Mouse (Mus musculus) forebrain, embryonic 10.5 days (tissue): ENCODE data around the gene Wnt6. TPM values are rescaled to one million over a fixed set of nuclear protein-coding genes. Genes with fewer than 3 reads are reported as not detected.
A peak's percentile ranks its signal among the peaks of the same experiment; 100 is the strongest.

Source experiments
- DNase-seq: peaks from one replicate; pipeline ENCODE4 v3.0.0-alpha.2; 2017; ENCODE audit warnings: low spot score; ENCODE audit errors: extremely low spot score
- H3K27ac ChIP-seq: fragments of 300-500 bp; sonication (generic); 2 replicates; pipeline ENCODE4 v1.5.1; 2016; ENCODE audit warnings: mild to moderate bottlenecking
- H3K27me3 ChIP-seq: fragments of 300-500 bp; sonication (generic); 2 replicates; pipeline ENCODE4 v1.6.1; 2016; ENCODE audit warnings: mild to moderate bottlenecking; ENCODE audit not compliant: poor library complexity, severe bottlenecking
- H3K36me3 ChIP-seq: fragments of 300-500 bp; sonication (generic); replicated peaks from 2 replicates; pipeline ENCODE4 v1.6.1; 2016; ENCODE audit warnings: mild to moderate bottlenecking, moderate library complexity
- H3K4me1 ChIP-seq: fragments of 300-500 bp; sonication (generic); 2 replicates; pipeline ENCODE4 v1.6.1; 2016
- H3K4me3 ChIP-seq: fragments of 300-500 bp; sonication (generic); 2 replicates; pipeline ENCODE4 v1.5.1; 2016; ENCODE audit warnings: mild to moderate bottlenecking, moderate library complexity
- H3K9me3 ChIP-seq: fragments of 300-500 bp; sonication (generic); 2 replicates; pipeline ENCODE4 v1.6.1; 2016; ENCODE audit warnings: mild to moderate bottlenecking, moderate library complexity
- WGBS: fragments of 180-500 bp; shearing (Covaris S2); methylation state at CpG from one replicate; pipeline ENCODE4 v1.1.7; 2016; 5-methylcytosine and 5-hydroxymethylcytosine counted together
- polyA plus RNA-seq: library from polyadenylated mRNA; unstranded; fragments of >200 nt; fragmentation: Nextera tagmentation; extraction: Ambion mirVana; gene quantifications from 2 replicates; pipeline ENCODE4 v1.2.1, GENCODE M21; 2016

Wnt6 gene
- 9.1 and 10.6 TPM in 2 replicates for polyA plus RNA-seq

GRCm38 (mm10) chr1:74771845-74771930 is at the start of gene Wnt6:
TSS of gene Wnt6 (plus strand) at chr1:74771892.
- Histone ChIP-seq H3K36me3 (no peaks in the 10 kb centered on the region), H3K4me1 (peaks cover 60% of the 10 kb centered on the region), H3K27me3 (peaks cover 100% of the 10 kb centered on the region), H3K9me3 (no peaks in the 10 kb centered on the region), H3K27ac (peak within 1 kb of the TSS; percentile 48; the same call in 1 of the 2 replicates), H3K4me3 (peak within 1 kb of the TSS; percentile 60)
- no peak for DNase-seq
- WGBS = 5% methylated on average over 4 of the region's 8 CpGs

GRCm38 (mm10) chr1:74723748-74724147 is 47.9 kb upstream of the Wnt6 start:
- 73% methylated on average over 2 of the region's 2 CpGs for WGBS
- DNase-seq = no peak
- Histone ChIP-seq H3K4me1 (peaks cover 8% of the 10 kb centered on the region; the same call in 1 of the 2 replicates), H3K4me3 (no peak overlapping the region), H3K27ac (no peak overlapping the region), H3K9me3 (no peaks in the 10 kb centered on the region), H3K36me3 (no peaks in the 10 kb centered on the region), H3K27me3 (no peaks in the 10 kb centered on the region)

- 90% methylated on average over 5 of the region's 5 CpGs for WGBS
- Histone ChIP-seq H3K27ac (no peak overlapping the region), H3K9me3 (no peaks in the 10 kb centered on the region), H3K4me3 (no peak overlapping the region), H3K4me1 (no peaks in the 10 kb centered on the region), H3K36me3 (no peaks in the 10 kb centered on the region), H3K27me3 (no peaks in the 10 kb centered on the region)
- DNase-seq = no peak
These were observed 45.6 kb upstream of the Wnt6 start for GRCm38 (mm10) chr1:74726114-74726513.

GRCm38 (mm10) chr1:74726674-74727073 is 45.0 kb upstream of the Wnt6 start:
- DNase-seq = no peak
- Histone ChIP-seq H3K4me1 (no peaks in the 10 kb centered on the region), H3K36me3 (no peaks in the 10 kb centered on the region), H3K9me3 (no peaks in the 10 kb centered on the region), H3K27me3 (no peaks in the 10 kb centered on the region), H3K27ac (no peak overlapping the region), H3K4me3 (no peak overlapping the region)
- 79% methylated on average over 5 of the region's 5 CpGs for WGBS

- Histone ChIP-seq H3K4me3 (no peak overlapping the region), H3K4me1 (no peaks in the 10 kb centered on the region), H3K36me3 (no peaks in the 10 kb centered on the region), H3K27ac (no peak overlapping the region), H3K9me3 (no peaks in the 10 kb centered on the region), H3K27me3 (no peaks in the 10 kb centered on the region)
- 80% methylated on average over 8 of the region's 8 CpGs for WGBS
- DNase-seq = no peak
These were observed 43.2 kb upstream of the Wnt6 start for GRCm38 (mm10) chr1:74728446-74728845.

GRCm38 (mm10) chr1:74736977-74737376 is 34.7 kb upstream of the Wnt6 start:
- WGBS = 93% methylated on average over 12 of the region's 12 CpGs
- Histone ChIP-seq H3K27me3 (no peaks in the 10 kb centered on the region), H3K4me1 (no peaks in the 10 kb centered on the region), H3K9me3 (no peaks in the 10 kb centered on the region), H3K36me3 (0 out of 2 replicates have a peak, but pooled peaks cover 3% of the 10 kb centered on the region), H3K27ac (no peak overlapping the region), H3K4me3 (no peak overlapping the region)
- DNase-seq = no peak

- 89% methylated on average over 7 of the region's 7 CpGs for WGBS
- Histone ChIP-seq H3K27ac (no peak overlapping the region), H3K4me1 (no peaks in the 10 kb centered on the region), H3K27me3 (no peaks in the 10 kb centered on the region), H3K36me3 (0 out of 2 replicates have a peak, but pooled peaks cover 3% of the 10 kb centered on the region), H3K4me3 (no peak overlapping the region), H3K9me3 (no peaks in the 10 kb centered on the region)
- DNase-seq = no peak
These were observed 34.2 kb upstream of the Wnt6 start for GRCm38 (mm10) chr1:74737500-74737899.

- Histone ChIP-seq H3K27me3 (no peaks in the 10 kb centered on the region), H3K9me3 (no peaks in the 10 kb centered on the region), H3K36me3 (0 out of 2 replicates have a peak, but pooled peaks cover 3% of the 10 kb centered on the region), H3K27ac (no peak overlapping the region), H3K4me3 (no peak overlapping the region), H3K4me1 (no peaks in the 10 kb centered on the region)
- no peak for DNase-seq
- 85% methylated on average over 7 of the region's 7 CpGs for whole genome bisulfite sequencing
These were observed 30.8 kb upstream of the Wnt6 start for GRCm38 (mm10) chr1:74740846-74741245.

- WGBS = 78% methylated on average over 5 of the region's 5 CpGs
- H3K4me3 ChIP-seq = no peak overlapping the region
- no peak for DNase-seq
- H3K27me3 ChIP-seq = peaks cover 43% of the 10 kb centered on the region
- no peak overlapping the region for H3K27ac ChIP-seq
- H3K4me1 ChIP-seq = peaks cover 5% of the 10 kb centered on the region; the same call in 1 of the 2 replicates
- H3K9me3 ChIP-seq = no peaks in the 10 kb centered on the region
- H3K36me3 ChIP-seq = no peaks in the 10 kb centered on the region
These were observed 24.4 kb upstream of the Wnt6 start for GRCm38 (mm10) chr1:74747335-74747734.

GRCm38 (mm10) chr1:74748643-74749271 is 22.9 kb upstream of the Wnt6 start, which contains the start of gene Prkag3:
TSS of gene Prkag3 (minus strand) at chr1:74749221.
- H3K36me3 ChIP-seq = no peaks in the 10 kb centered on the region
- H3K9me3 ChIP-seq = no peaks in the 10 kb centered on the region
- H3K27ac ChIP-seq = peak within 1 kb of the TSS; percentile 56; the same call in 1 of the 2 replicates
- WGBS = 10% methylated on average over 30 of the region's 30 CpGs
- peaks cover 43% of the 10 kb centered on the region for H3K27me3 ChIP-seq
- peak within 1 kb of the TSS; percentile 43 for H3K4me3 ChIP-seq
- DNase-seq = peak; percentile 55
- H3K4me1 ChIP-seq = peaks cover 8% of the 10 kb centered on the region; the same call in 1 of the 2 replicates

GRCm38 (mm10) chr1:74749301-74749700 is 22.4 kb upstream of the Wnt6 start:
- Histone ChIP-seq H3K27me3 (peaks cover 43% of the 10 kb centered on the region), H3K36me3 (no peaks in the 10 kb centered on the region), H3K4me3 (no peak overlapping the region), H3K27ac (no peak overlapping the region), H3K4me1 (peaks cover 13% of the 10 kb centered on the region; the same call in 1 of the 2 replicates), H3K9me3 (no peaks in the 10 kb centered on the region)
- WGBS = 78% methylated on average over 7 of the region's 7 CpGs
- DNase-seq = no peak

- 82% methylated on average over 4 of the region's 4 CpGs for WGBS
- DNase-seq = no peak
- no peak overlapping the region for H3K27ac ChIP-seq
- peaks cover 43% of the 10 kb centered on the region for H3K27me3 ChIP-seq
- H3K9me3 ChIP-seq = no peaks in the 10 kb centered on the region
- H3K4me3 ChIP-seq = no peak overlapping the region
- peaks cover 14% of the 10 kb centered on the region; the same call in 1 of the 2 replicates for H3K4me1 ChIP-seq
- no peaks in the 10 kb centered on the region for H3K36me3 ChIP-seq
These were observed 21.0 kb upstream of the Wnt6 start for GRCm38 (mm10) chr1:74750683-74751082.

- DNase-seq = no peak
- peaks cover 14% of the 10 kb centered on the region; the same call in 1 of the 2 replicates for H3K4me1 ChIP-seq
- no peak overlapping the region for H3K27ac ChIP-seq
- H3K36me3 ChIP-seq = no peaks in the 10 kb centered on the region
- H3K27me3 ChIP-seq = peaks cover 37% of the 10 kb centered on the region
- no peak overlapping the region for H3K4me3 ChIP-seq
- WGBS = 89% methylated on average over 8 of the region's 8 CpGs
- H3K9me3 ChIP-seq = no peaks in the 10 kb centered on the region
These were observed 19.5 kb upstream of the Wnt6 start for GRCm38 (mm10) chr1:74752150-74752549.

GRCm38 (mm10) chr1:74752833-74753232 is 18.9 kb upstream of the Wnt6 start:
- DNase-seq = no peak
- H3K27ac ChIP-seq = no peak overlapping the region
- 97% methylated on average over 3 of the region's 3 CpGs for WGBS
- no peaks in the 10 kb centered on the region for H3K9me3 ChIP-seq
- no peak overlapping the region for H3K4me3 ChIP-seq
- H3K36me3 ChIP-seq = no peaks in the 10 kb centered on the region
- H3K4me1 ChIP-seq = peaks cover 14% of the 10 kb centered on the region; the same call in 1 of the 2 replicates
- H3K27me3 ChIP-seq = peaks cover 30% of the 10 kb centered on the region
